Mouse (Mus musculus) C2C12 (cell line): ENCODE measurements around the gene Sbk1. TPM values are rescaled to one million over a fixed set of nuclear protein-coding genes. Genes with fewer than 3 reads are reported as not detected.
"Not testable (repeated sequence)": the region's sequence is repeated elsewhere in the genome, so short reads cannot be mapped to it uniquely, and the experiment has no call there.

Experiments used
- H3K27me3 ChIP-seq: one replicate; pipeline ENCODE4 v1.6.1; 2011; ENCODE audit not compliant: control insufficient read depth, insufficient read depth, insufficient read length
- H3K36me3 ChIP-seq: one replicate; pipeline ENCODE4 v1.6.1; 2011; ENCODE audit not compliant: control insufficient read depth, insufficient read depth
- H3K4me3 ChIP-seq: one replicate; pipeline ENCODE4 v1.5.1; 2011; ENCODE audit warnings: mild to moderate bottlenecking, control low read depth; ENCODE audit not compliant: poor library complexity, insufficient read depth, severe bottlenecking
- H3K79me2 ChIP-seq: one replicate; pipeline ENCODE4 v1.6.1; 2011; ENCODE audit not compliant: control insufficient read depth, insufficient read depth
- H3K79me3 ChIP-seq: one replicate; pipeline ENCODE4 v1.6.1; 2011; ENCODE audit warnings: low read depth, control low read depth
- H3ac ChIP-seq: one replicate; pipeline ENCODE3; 2011; ENCODE audit warnings: low read depth; ENCODE audit not compliant: control insufficient read depth, insufficient read length
- CEBPB ChIP-seq: IDR thresholded peaks from one replicate; pipeline ENCODE4 v1.6.1; 2011; ENCODE audit warnings: low read depth, mild to moderate bottlenecking, control low read depth, moderate library complexity
- CTCF ChIP-seq: IDR thresholded peaks from one replicate; pipeline ENCODE4 v1.5.1; 2011; ENCODE audit not compliant: control insufficient read depth, insufficient read depth, insufficient read length
- FOSL1 ChIP-seq: IDR thresholded peaks from one replicate; pipeline ENCODE4 v1.8.0; 2011; ENCODE audit warnings: mild to moderate bottlenecking, low read length; ENCODE audit not compliant: poor library complexity, insufficient read depth, severe bottlenecking
- MAX ChIP-seq: IDR thresholded peaks from one replicate; pipeline ENCODE4 v1.6.1; 2011; ENCODE audit warnings: mild to moderate bottlenecking, control low read depth
- MYOD1 ChIP-seq: IDR thresholded peaks from one replicate; pipeline ENCODE4 v1.6.1; 2011; ENCODE audit warnings: low read depth; ENCODE audit not compliant: control insufficient read depth, insufficient read length
- MYOG ChIP-seq: IDR thresholded peaks from one replicate; pipeline ENCODE4 v1.6.1; 2011; ENCODE audit not compliant: control insufficient read depth, insufficient read length; ENCODE audit errors: extremely low read depth
- USF1 ChIP-seq: IDR thresholded peaks from one replicate; pipeline ENCODE4 v1.6.1; 2011; ENCODE audit warnings: low read depth, mild to moderate bottlenecking, control low read depth, moderate library complexity
- polyA plus RNA-seq: library from polyadenylated mRNA; unstranded; fragments of >200 nt; fragmentation: generic; extraction: Trizol; gene quantifications from one replicate; pipeline ENCODE4 v1.2.1, GENCODE M21; 2012; ENCODE audit warnings: missing spikeins

Gene Sbk1
- polyA plus RNA-seq, 1 experiment: 11.3 TPM

DNA sequence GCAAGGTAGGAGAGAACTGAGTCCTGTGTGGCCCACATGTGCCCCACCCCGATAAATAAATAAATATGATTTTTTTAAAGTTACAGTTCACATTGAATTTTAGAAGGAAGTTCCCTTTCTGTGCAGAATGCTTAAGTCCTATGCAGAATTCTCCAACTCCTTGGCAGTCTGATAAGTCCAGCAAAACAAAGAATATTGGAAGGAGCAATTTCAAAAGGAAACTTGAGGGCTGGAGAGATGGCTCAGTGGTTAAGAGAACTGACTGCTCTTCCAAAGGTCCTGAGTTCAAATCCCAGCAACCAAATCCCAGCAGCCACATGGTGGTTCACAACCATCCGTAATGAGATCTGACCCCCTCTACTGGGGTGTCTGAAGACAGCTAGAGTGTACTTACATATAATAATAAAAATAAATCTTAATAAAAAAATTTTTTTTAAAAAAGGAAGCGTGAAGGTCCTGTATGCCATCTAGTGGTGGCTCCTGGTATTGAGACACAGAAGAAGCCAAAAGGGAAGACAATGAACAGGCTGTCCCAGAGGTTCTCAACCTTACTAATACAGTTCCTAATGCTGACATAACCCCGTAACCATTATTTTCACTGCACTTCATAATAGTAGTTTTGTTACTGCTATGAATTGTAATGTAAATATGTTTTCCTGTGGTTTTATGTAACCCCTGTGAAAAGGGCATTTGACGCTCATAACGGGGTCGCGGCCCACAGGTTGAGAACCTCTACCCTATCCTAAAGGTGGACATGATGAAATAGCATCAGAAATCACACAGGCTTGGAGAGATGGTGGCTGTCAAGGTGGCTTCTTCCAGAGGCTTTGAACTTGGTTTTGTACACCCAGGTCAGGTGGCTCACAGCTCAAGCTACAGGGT, 25.4 kb downstream of the Sbk1 start:
- Histone ChIP-seq H3K36me3 (no peaks in the 10 kb centered on the region), H3ac (no peak overlapping the region), H3K27me3 (peaks cover 26% of the 10 kb centered on the region), H3K79me2 (no peaks in the 10 kb centered on the region), H3K4me3 (no peak overlapping the region), H3K79me3 (no peaks in the 10 kb centered on the region)
- TF ChIP-seq CEBPB (no peak), CTCF (no peak)

- Histone ChIP-seq H3K79me3 (no peaks in the 10 kb centered on the region), H3K79me2 (no peaks in the 10 kb centered on the region), H3K4me3 (no peak overlapping the region), H3ac (no peak overlapping the region), H3K36me3 (no peaks in the 10 kb centered on the region), H3K27me3 (peaks cover 31% of the 10 kb centered on the region)
- TF ChIP-seq MYOD1: no peak
- TF ChIP-seq CTCF: no peak
- no peak for TF ChIP-seq FOSL1
- no peak for TF ChIP-seq MYOG
- no peak for TF ChIP-seq CEBPB
- TF ChIP-seq MAX: no peak
- TF ChIP-seq USF1: no peak
Measured at GRCm38 (mm10) chr7:126298856-126299255, 26.4 kb downstream of the Sbk1 start.

GRCm38 (mm10) chr7:126301831-126302230, 29.4 kb downstream of the Sbk1 start:
- not testable (repeated sequence) for H3K79me3 ChIP-seq, H3K36me3 ChIP-seq, H3K4me3 ChIP-seq, H3ac ChIP-seq, H3K79me2 ChIP-seq
- peaks cover 59% of the 10 kb centered on the region for H3K27me3 ChIP-seq

DNA sequence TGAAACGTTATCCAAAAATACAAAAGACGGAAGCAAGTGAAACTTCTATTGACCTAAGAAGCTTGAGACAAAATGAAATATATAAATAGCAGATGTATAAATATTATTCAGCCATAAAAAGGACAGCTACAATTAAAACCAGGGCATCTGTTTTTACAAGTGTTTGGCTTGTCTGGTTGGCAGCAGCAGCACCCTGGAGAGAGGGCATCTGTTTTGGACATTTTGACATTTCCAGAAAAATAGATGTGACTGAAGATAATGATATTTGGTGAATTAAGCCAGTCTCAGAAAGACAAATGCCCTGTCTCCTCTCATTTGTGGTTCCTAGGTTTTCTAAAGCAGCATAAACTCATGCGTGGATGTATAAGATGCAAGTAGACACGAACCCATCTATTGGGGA, 39.4 kb downstream of the Sbk1 start:
- H3K79me3 ChIP-seq: no peaks in the 10 kb centered on the region
- no peak overlapping the region for H3K4me3 ChIP-seq
- H3K27me3 ChIP-seq: peaks cover 29% of the 10 kb centered on the region
- TF ChIP-seq MYOG: no peak
- no peak for TF ChIP-seq FOSL1
- TF ChIP-seq MAX: no peak
- TF ChIP-seq CTCF: no peak
- no peak for TF ChIP-seq MYOD1
- TF ChIP-seq CEBPB: no peak
- TF ChIP-seq USF1: no peak
- H3K79me2 ChIP-seq: no peaks in the 10 kb centered on the region
- no peak overlapping the region for H3ac ChIP-seq
- H3K36me3 ChIP-seq: no peaks in the 10 kb centered on the region

- H3K79me3 ChIP-seq: no peaks in the 10 kb centered on the region
- H3K79me2 ChIP-seq: no peaks in the 10 kb centered on the region
- TF ChIP-seq CEBPB (no peak), MAX (no peak), FOSL1 (no peak), CTCF (no peak), MYOG (no peak), USF1 (no peak), MYOD1 (no peak)
- H3K4me3 ChIP-seq: no peak overlapping the region
- H3ac ChIP-seq: no peak overlapping the region
- H3K27me3 ChIP-seq: peaks cover 22% of the 10 kb centered on the region
- H3K36me3 ChIP-seq: no peaks in the 10 kb centered on the region
Measured at GRCm38 (mm10) chr7:126313309-126313708, 40.9 kb downstream of the Sbk1 start.

- no peaks in the 10 kb centered on the region for H3K79me3 ChIP-seq
- no peaks in the 10 kb centered on the region for H3K36me3 ChIP-seq
- no peak for TF ChIP-seq FOSL1
- TF ChIP-seq CTCF: no peak
- no peak for TF ChIP-seq USF1
- no peak for TF ChIP-seq MYOG
- TF ChIP-seq CEBPB: no peak
- TF ChIP-seq MYOD1: no peak
- TF ChIP-seq MAX: no peak
- peaks cover 17% of the 10 kb centered on the region for H3K27me3 ChIP-seq
- no peak overlapping the region for H3ac ChIP-seq
- no peaks in the 10 kb centered on the region for H3K79me2 ChIP-seq
- no peak overlapping the region for H3K4me3 ChIP-seq
Measured at GRCm38 (mm10) chr7:126314273-126314672, 41.9 kb downstream of the Sbk1 start.
